Mouse (Mus musculus): ENCODE data around the gene A630001G21Rik.
A peak's percentile ranks its signal among the peaks of the same experiment; 100 is the strongest.

Gene A630001G21Rik

GRCm38 (mm10) chr1:85730471-85730870 is 48.0 kb downstream of the A630001G21Rik start:
- DNase-seq = no peak

- DNase-seq = peak; percentile 48
These were observed 58.1 kb downstream of the A630001G21Rik start for GRCm38 (mm10) chr1:85720220-85720893.

GRCm38 (mm10) chr1:85719049-85719448 is 59.4 kb downstream of the A630001G21Rik start:
- no peak for DNase-seq

DNA sequence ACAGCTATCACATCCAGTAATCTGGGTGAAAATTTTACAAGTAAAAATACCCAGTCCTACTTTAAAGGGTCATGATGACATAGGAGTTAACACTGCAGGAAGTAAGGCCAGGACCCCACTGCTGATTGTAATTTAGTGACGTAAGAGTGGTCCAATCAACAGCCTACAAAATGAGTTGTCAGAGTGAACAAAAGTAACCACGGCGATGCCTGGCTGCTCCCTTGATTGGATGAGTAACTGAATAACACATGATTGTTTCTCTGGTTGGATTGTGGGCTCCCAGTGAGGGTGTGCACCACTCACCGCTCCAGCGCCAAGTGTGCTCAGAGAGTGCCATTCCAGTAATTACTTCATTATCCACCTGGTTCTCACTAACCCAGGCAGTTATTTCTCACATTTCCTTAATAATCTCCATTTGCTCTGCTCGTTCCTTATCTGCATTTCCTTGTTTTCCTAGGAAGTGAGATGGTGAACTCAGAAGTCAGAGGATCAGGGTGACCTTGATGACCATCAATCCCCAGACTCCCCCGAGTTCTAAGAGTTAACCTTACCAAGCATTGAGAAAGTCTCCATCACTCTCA is 61.9 kb downstream of the A630001G21Rik start:
- peak; percentile 27 for DNase-seq

DNA sequence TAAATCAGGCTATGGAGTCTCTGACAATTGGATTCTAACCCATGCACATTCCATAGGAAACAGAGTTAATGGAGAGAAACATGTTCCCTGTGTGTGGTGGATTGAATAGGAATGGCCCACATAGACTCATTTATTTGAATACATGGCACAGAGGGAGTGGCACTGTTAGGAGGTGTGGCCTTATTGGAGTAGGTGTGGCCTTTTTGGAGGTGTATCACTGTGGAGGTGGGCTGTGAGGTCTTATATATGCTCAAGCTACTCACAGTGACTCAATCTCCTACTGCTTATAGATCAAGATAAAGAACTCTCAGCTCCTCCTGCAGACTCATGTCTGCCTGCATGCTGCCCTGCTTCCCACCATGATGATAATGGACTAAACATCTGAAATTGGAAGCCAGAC is 63.9 kb downstream of the A630001G21Rik start:
- DNase-seq = no peak

DNA sequence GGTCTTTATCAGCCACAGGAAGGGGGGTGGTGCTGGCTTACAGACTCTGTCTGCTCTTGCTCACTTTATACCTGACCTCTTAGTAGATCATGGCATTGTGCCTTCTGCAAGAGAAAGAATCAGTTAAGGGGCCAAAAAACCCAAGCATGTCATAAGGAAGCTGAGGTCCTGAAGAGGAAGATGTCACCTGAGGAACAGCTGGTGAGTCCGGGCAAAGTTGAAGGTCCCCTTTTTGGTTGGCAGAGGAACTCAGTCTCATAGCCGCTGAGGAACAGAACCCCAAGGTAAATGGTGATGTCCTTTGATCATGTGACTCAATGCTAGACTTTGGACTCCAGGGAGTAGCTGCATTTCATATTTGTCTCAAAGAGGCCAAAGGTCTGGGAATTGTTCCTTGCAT is 71.7 kb downstream of the A630001G21Rik start:
- no peak for DNase-seq

DNA sequence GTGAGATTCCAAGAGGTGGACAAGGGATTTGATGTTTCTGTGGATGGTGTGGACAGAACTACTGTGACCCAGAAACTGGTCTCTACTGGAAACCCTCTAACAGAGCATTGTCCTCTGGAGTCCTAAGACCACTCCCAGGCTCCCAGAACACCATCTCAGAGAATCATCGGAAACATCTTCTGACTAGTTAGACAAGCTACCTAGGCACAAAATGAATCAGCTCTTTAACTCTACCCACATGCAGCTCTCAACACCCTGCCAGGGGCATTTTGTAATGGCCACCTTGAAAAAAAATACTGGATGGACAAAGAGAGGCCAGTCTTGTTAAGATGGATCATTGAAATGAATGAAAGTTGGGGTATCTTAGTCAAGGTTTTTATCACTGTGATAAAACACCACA is 72.9 kb downstream of the A630001G21Rik start:
- DNase-seq = no peak

- DNase-seq = peak; percentile 89
These were observed 74.9 kb downstream of the A630001G21Rik start for GRCm38 (mm10) chr1:85703245-85704186.

- no peak for DNase-seq
These were observed 75.9 kb downstream of the A630001G21Rik start for GRCm38 (mm10) chr1:85702531-85702930.

DNA sequence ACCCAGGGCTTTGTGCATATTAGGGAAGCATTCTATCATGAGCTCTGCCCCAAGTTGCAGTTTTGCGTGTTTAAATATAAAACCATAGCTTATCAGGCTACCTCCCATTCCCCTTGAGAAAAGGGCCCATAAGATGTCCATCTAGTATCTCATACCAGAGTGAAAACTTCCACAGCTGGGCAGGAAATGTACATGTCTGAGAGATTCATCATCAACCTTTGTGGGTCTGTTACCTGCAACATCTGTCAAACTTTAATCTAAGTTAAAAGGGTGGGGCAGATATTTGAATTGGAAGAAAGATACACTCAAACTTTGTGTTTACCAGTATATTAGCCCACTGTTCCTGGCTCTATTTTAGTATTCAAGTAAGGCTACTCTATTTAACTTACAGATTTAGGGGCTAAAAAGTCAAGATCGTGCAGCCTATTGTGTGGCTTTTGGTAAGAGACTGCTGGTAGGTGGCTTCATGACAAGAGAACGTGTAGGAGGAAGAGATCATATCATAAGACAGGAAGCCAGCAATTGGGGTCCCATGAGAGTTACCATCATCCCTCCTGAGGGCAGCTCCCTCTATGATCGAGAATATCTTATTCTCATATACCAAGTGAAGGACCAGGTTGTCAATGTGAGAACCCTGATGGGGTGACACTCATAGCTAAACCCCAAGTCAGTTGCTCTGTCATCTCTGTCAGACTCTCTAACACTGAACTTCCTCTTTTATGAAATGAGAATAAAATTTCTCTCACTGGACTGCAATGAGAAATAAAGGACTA is 80.5 kb downstream of the A630001G21Rik start:
- DNase-seq = no peak

DNA sequence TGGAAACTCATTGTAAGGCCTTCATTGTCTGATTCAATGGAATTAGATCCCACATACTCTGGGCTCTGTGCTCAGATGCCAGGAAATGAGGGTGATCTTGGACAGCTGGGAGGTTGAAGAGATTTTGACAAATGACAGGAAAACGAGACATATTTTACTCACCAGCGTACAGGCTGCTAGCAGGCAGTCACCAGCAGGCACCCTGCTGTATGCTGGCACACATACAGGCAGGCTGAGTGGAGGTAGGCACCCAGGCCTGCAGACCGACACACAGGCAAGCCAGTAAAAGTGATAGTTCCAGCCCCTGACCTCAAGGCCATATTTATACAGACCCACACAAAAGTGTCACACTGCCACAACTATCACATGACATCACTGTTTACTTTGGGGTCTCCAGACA is 82.8 kb downstream of the A630001G21Rik start:
- DNase-seq = no peak

- no peak for DNase-seq
These were observed 85.2 kb downstream of the A630001G21Rik start for GRCm38 (mm10) chr1:85693280-85693679.

GRCm38 (mm10) chr1:85692281-85692680 is 86.2 kb downstream of the A630001G21Rik start:
- DNase-seq = no peak

DNA sequence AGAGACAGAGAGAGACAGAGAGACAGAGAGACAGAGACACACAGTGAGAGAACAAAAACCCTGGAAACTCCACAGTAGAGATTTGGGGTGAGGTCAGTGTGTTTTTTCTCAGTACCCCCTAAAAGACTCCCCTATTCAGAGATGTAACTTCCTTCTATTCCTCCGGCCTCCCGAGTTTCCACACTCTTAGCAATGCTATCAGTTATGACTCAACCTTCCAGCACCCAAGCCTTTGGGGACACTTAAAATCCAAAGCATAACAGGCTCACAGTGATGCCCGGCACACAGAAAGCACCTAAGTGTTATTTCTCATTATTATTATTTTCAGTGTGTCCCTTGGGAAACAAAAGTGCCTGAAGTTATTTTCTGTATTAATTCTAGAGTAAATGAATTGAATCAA is 87.9 kb downstream of the A630001G21Rik start:
- no peak for DNase-seq

GRCm38 (mm10) chr1:85687346-85687745 is 91.1 kb downstream of the A630001G21Rik start:
- DNase-seq = peak; percentile 15

DNA sequence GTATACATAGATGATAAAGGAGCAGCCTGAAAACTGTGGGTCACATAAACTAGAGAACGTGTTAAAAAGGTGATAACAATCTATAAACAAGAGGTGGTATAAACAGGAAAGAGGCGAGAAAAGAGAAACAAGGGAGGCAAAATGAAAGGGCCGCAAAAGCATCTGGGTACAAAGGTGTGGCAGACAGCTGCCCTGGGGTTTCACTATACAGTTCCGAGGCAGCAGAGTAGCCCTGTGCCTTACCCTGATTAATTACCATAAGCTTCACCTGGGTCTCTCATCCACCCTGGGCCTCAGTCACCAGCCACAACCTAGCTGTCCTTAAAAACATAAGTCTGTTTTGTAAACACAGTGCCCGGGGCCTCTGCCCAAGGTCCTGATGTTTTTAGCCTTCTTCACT is 91.8 kb downstream of the A630001G21Rik start:
- no peak for DNase-seq

- peak; percentile 23 for DNase-seq
These were observed 98.2 kb downstream of the A630001G21Rik start for GRCm38 (mm10) chr1:85680226-85680625.
